ENCODE assay signal across 8 mouse cellular contexts in the genomic region with DNA sequence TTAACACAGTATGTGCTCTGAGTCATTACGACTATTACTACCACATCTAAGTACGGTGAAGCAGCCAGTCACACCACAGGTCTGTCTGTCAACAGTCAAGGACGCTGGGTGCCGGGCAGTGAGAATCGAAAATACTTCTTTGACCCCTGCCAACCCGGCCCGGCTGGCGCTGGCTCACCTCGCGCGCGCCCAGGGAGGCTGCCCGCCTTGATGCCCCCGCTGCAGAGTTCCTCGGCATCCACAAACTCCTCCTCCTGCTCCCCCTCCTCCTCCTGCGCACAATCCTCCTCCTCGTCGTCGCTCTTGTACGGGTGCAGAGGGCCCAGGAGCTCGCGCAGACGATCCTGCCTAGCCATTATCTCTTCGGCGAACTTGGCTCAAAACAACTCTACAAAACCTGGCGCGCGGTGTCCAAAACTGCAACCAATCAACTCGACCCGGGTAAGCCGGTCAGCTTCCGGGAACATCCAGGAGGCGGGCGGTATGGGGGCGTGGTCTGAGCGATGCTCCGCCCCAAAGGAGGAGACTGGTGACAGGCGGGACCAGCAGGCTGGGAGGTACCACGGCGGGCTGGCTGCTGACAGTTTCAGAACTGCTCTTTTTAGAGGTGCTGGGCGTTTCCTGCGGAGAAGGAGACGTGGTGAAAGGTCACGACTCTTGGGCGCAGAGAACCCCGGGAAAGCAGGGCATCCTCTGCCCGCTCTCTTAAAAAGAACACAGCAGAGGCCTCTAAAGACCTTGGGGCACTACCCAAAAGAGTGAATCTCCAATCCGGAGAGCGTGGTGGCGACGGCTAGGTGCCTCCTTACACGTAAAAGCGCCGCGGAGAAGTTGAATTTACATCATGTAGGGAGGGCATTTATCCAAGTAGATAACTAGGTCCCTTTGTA. TPM values are rescaled to one million over a fixed set of nuclear protein-coding genes. Genes with fewer than 3 reads are reported as not detected.
DNase-seq lines count a peak whose midpoint lies in the region; ATAC-seq and TF ChIP-seq lines count a peak whose summit lies in the region.

A gene (minus strand): TSS at position 481 of the 890 bp plus-strand sequence.

- peak within 1 kb of the TSS; percentile 79 for H3K4me2 ChIP-seq in embryonic facial prominence, embryonic 13.5 days
- H3K4me2 ChIP-seq in limb, embryonic 12.5 days: peak within 1 kb of the TSS; percentile 72
- peak within 1 kb of the TSS; percentile 79 for H3K4me2 ChIP-seq in midbrain, embryonic 15.5 days

- peaks cover 7% of the 10 kb centered on the region for H3K4me1 ChIP-seq in embryonic facial prominence, embryonic 13.5 days
- H3K4me1 ChIP-seq in kidney, adult 2 months (ENCODE audit: control insufficient read depth, insufficient read depth, low read length): peaks cover 3% of the 10 kb centered on the region; the same call in 1 of the 2 replicates
- peaks cover 5% of the 10 kb centered on the region; the same call in 1 of the 2 replicates for H3K4me1 ChIP-seq in limb, embryonic 12.5 days (replicated peaks)
- H3K4me1 ChIP-seq in midbrain, embryonic 15.5 days: peaks cover 7% of the 10 kb centered on the region; the same call in 1 of the 2 replicates
- no peaks in the 10 kb centered on the region for H3K4me1 ChIP-seq in spleen, adult 2 months (ENCODE audit: control insufficient read depth, insufficient read depth, insufficient read length)

- no peak for TF ChIP-seq CTCF in kidney, adult 2 months (conservative IDR thresholded peaks at IDR 0.05; ENCODE audit: insufficient read depth, insufficient read length, low read depth, low read length)
- TF ChIP-seq CTCF in spleen, adult 2 months (IDR thresholded peaks at IDR 0.05; ENCODE audit: extremely low read depth, insufficient read depth, insufficient read length, insufficient replicate concordance): no peak

- peak; percentile 97 for DNase-seq in 3134 (ENCODE audit: extremely low read depth, insufficient read length, low spot score)
- peak; percentile 99 for DNase-seq in adrenal gland, postnatal 36 days
- DNase-seq in heart, adult 18-20 months: peak; percentile 99 to 100
- DNase-seq in kidney, adult 2 months: peak; percentile 99
- peak; percentile 92 to 99 for DNase-seq in spleen, adult 2 months (ENCODE audit: low read depth in 1 of 2, low spot score in 2 of 2)

- H3K9ac ChIP-seq in embryonic facial prominence, embryonic 13.5 days: peak within 1 kb of the TSS; percentile 82
- H3K9ac ChIP-seq in limb, embryonic 12.5 days (replicated peaks): peak within 1 kb of the TSS; percentile 67
- H3K9ac ChIP-seq in midbrain, embryonic 15.5 days: peak within 1 kb of the TSS; percentile 55

- peak; percentile 22 for TF ChIP-seq POLR2A in kidney, adult 2 months (IDR thresholded peaks at IDR 0.05; ENCODE audit: low read depth, low read length)
- TF ChIP-seq POLR2A in spleen, adult 2 months (IDR thresholded peaks at IDR 0.05; ENCODE audit: low read depth, low read length): peak; percentile 60; the same call in 1 of the 2 replicates

- peak; percentile 95 for ATAC-seq in embryonic facial prominence, embryonic 13.5 days (ENCODE audit: insufficient number of reproducible peaks, insufficient read depth, low FRiP score, low TSS enrichment, low read depth)
- peak; percentile 98 for ATAC-seq in limb, embryonic 12.5 days (ENCODE audit: insufficient number of reproducible peaks, insufficient read depth, low FRiP score, low TSS enrichment, low read depth)
- ATAC-seq in midbrain, embryonic 15.5 days (replicated peaks): peak; percentile 99

- H3K4me3 ChIP-seq in embryonic facial prominence, embryonic 13.5 days: peak within 1 kb of the TSS; percentile 68
- peak within 1 kb of the TSS; percentile 75 for H3K4me3 ChIP-seq in kidney, adult 2 months (ENCODE audit: insufficient read depth, low read depth, low read length)
- H3K4me3 ChIP-seq in limb, embryonic 12.5 days (replicated peaks): peak within 1 kb of the TSS; percentile 72
- H3K4me3 ChIP-seq in midbrain, embryonic 15.5 days: peak within 1 kb of the TSS; percentile 52
- peak within 1 kb of the TSS; percentile 86 for H3K4me3 ChIP-seq in spleen, adult 2 months (ENCODE audit: extremely low read depth, insufficient read depth, insufficient read length)

- peaks cover 13% of the 10 kb centered on the region for H3K36me3 ChIP-seq in embryonic facial prominence, embryonic 13.5 days
- H3K36me3 ChIP-seq in kidney, adult 2 months (ENCODE audit: control insufficient read depth, insufficient read depth, low read length): no peaks in the 10 kb centered on the region
- H3K36me3 ChIP-seq in limb, embryonic 12.5 days: 0 out of 2 replicates have a peak, but pooled peaks cover 6% of the 10 kb centered on the region
- no peaks in the 10 kb centered on the region for H3K36me3 ChIP-seq in midbrain, embryonic 15.5 days (replicated peaks)
- H3K36me3 ChIP-seq in spleen, adult 2 months (ENCODE audit: control insufficient read depth, insufficient read depth, low read length): peaks cover 1% of the 10 kb centered on the region; the same call in 1 of the 2 replicates

- H3K27ac ChIP-seq in embryonic facial prominence, embryonic 13.5 days: peak within 1 kb of the TSS; percentile 82
- H3K27ac ChIP-seq in kidney, adult 2 months (ENCODE audit: insufficient read depth, low read depth, low read length): peak within 1 kb of the TSS; percentile 56
- peak within 1 kb of the TSS; percentile 70; the same call in 1 of the 2 replicates for H3K27ac ChIP-seq in limb, embryonic 12.5 days
- peak within 1 kb of the TSS; percentile 27; the same call in 1 of the 2 replicates for H3K27ac ChIP-seq in midbrain, embryonic 15.5 days
- H3K27ac ChIP-seq in spleen, adult 2 months (ENCODE audit: insufficient read depth, low read length): peak within 1 kb of the TSS; percentile 91

- no peaks in the 10 kb centered on the region for H3K9me3 ChIP-seq in embryonic facial prominence, embryonic 13.5 days
- no peaks in the 10 kb centered on the region for H3K9me3 ChIP-seq in limb, embryonic 12.5 days
- no peaks in the 10 kb centered on the region for H3K9me3 ChIP-seq in midbrain, embryonic 15.5 days

- WGBS in embryonic facial prominence, embryonic 13.5 days: under 1% methylated on average over 55 of the region's 55 CpGs
- WGBS in kidney, adult 2 months: under 1% methylated on average over 55 of the region's 55 CpGs
- WGBS in limb, embryonic 12.5 days: 1% methylated on average over 55 of the region's 55 CpGs
- under 1% methylated on average over 55 of the region's 55 CpGs for WGBS in midbrain, embryonic 15.5 days
- under 1% methylated on average over 55 of the region's 55 CpGs for WGBS in spleen, adult 2 months

- H3K27me3 ChIP-seq in embryonic facial prominence, embryonic 13.5 days: no peaks in the 10 kb centered on the region
- no peaks in the 10 kb centered on the region for H3K27me3 ChIP-seq in kidney, adult 2 months (replicated peaks; ENCODE audit: control insufficient read depth, insufficient read depth, low read length)
- no peaks in the 10 kb centered on the region for H3K27me3 ChIP-seq in limb, embryonic 12.5 days
- no peaks in the 10 kb centered on the region for H3K27me3 ChIP-seq in midbrain, embryonic 15.5 days (replicated peaks)
- no peaks in the 10 kb centered on the region for H3K27me3 ChIP-seq in spleen, adult 2 months (ENCODE audit: control insufficient read depth, insufficient read depth, low read length)

RNA-seq across cellular contexts. Expression of the gene that starts here (rescaled TPM):
- 10 to 100 TPM in 1 of 2 experiments, 1 to 10 TPM in 1; 8.3 to 10.2 TPM for total RNA-seq in adrenal gland, postnatal 36 days (2021)
- 11.3 and 11.4 TPM in 2 replicates for polyA plus RNA-seq in embryonic facial prominence, embryonic 13.5 days (2015; fragmentation: Nextera tagmentation; extraction: Ambion mirVana)
- 1 to 10 TPM; 6.6 to 8.5 TPM for total RNA-seq in heart, adult 18-20 months (2021)
- polyA plus RNA-seq in kidney, adult 2 months (2012; rRNA removed): 6.9 and 7.4 TPM in 2 replicates
- polyA plus RNA-seq in limb, embryonic 12.5 days (2016; fragmentation: Nextera tagmentation; extraction: Ambion mirVana): 7.2 and 7.3 TPM in 2 replicates
- 2.1 and 2.2 TPM in 2 replicates for polyA plus RNA-seq in midbrain, embryonic 15.5 days (2015; fragmentation: Nextera tagmentation; extraction: Ambion mirVana)
- 9.3 and 11.8 TPM in 2 replicates for polyA plus RNA-seq in spleen, adult 2 months (2012; rRNA removed)

Comparison
In these comparisons a context has a peak if more than half of its experiments do, and no peak if none do; other contexts are left out.
1. Peak in every context shown above with its lines: DNase-seq, ATAC-seq, H3K4me3 ChIP-seq and H3K27ac ChIP-seq.
2. H3K27ac ChIP-seq: peak in every context shown above with its lines; median percentile 91 in spleen, adult 2 months; 82 in embryonic facial prominence, embryonic 13.5 days; 70 in limb, embryonic 12.5 days; 56 in kidney, adult 2 months; 27 in midbrain, embryonic 15.5 days.